Mouse (Mus musculus): ENCODE measurements at regions not wholly inside any gene's neighbourhood (a gene's known extent, or its start where the extent isn't known, plus 50 kb on each side); places are given as distances from the start of the nearest gene placed in this dataset.

GRCm38 (mm10) chr13:82780826-82781225, 723.0 kb upstream of the Mef2c start:
- DNase-seq = peak in 1 of 2 experiments; percentile 1

Data from layer of hippocampus, postnatal 36 days (tissue).